Mouse (Mus musculus) liver, embryonic 14.5 days (tissue): ENCODE results near the gene Lexm. TPM values are rescaled to one million over a fixed set of nuclear protein-coding genes. Genes with fewer than 3 reads are reported as not detected.

Source experiments
- ATAC-seq: fragments of 200-750 bp; cut with Nextera tagmentation; 2 replicates; pipeline ENCODE4 v1.8.0; 2017; ENCODE audit warnings: moderate number of reproducible peaks, mild to moderate bottlenecking, moderate library complexity; ENCODE audit not compliant: insufficient read depth
- DNase-seq, 3 experiments: peaks; one replicate each; pipeline ENCODE4 v3.0.0-alpha.2; 2012 to 2013; ENCODE audit warnings: low read depth in 3 of 3, low spot score in 3 of 3
- H3K27ac ChIP-seq: fragments of 300-500 bp; sonication (generic); 2 replicates; pipeline ENCODE4 v1.5.1; 2014; ENCODE audit warnings: moderate library complexity, mild to moderate bottlenecking, control low read depth, inconsistent platforms
- H3K27me3 ChIP-seq: fragments of 300-500 bp; sonication (generic); 2 replicates; pipeline ENCODE4 v1.6.1; 2014; ENCODE audit warnings: mild to moderate bottlenecking, low read length, moderate library complexity; ENCODE audit not compliant: control insufficient read depth, insufficient read depth
- H3K36me3 ChIP-seq: fragments of 300-500 bp; sonication (generic); replicated peaks from 2 replicates; pipeline ENCODE4 v1.6.1; 2014; ENCODE audit warnings: low read depth; ENCODE audit not compliant: control insufficient read depth, insufficient read depth
- H3K4me1 ChIP-seq, 2 experiments: fragments of 200-500 bp in 1 of 2; fragments of 300-500 bp in 1 of 2; sonication (generic) in 1 of 2; replicated peaks; 2 replicates each; pipeline ENCODE4 v1.6.1; 2012 to 2014; ENCODE audit warnings: antibody characterized with exemption in 1 of 2, inconsistent platforms in 1 of 2, low read length in 1 of 2; ENCODE audit not compliant: control insufficient read depth in 2 of 2, insufficient read depth in 2 of 2
- H3K4me2 ChIP-seq: fragments of 300-500 bp; sonication (generic); 2 replicates; pipeline ENCODE4 v1.6.1; 2014; ENCODE audit warnings: low read depth, mild to moderate bottlenecking, control low read depth, moderate library complexity
- H3K4me3 ChIP-seq, 2 experiments: fragments of 200-500 bp in 1 of 2; fragments of 300-500 bp in 1 of 2; sonication (generic) in 1 of 2; 2 replicates each; pipeline ENCODE4 v1.5.1; 2012 to 2014; ENCODE audit warnings: low read depth in 2 of 2, low read length in 2 of 2, mild to moderate bottlenecking in 2 of 2, control low read depth in 1 of 2, inconsistent platforms in 1 of 2, moderate library complexity in 1 of 2; ENCODE audit not compliant: insufficient read depth in 1 of 2
- H3K9ac ChIP-seq: fragments of 300-500 bp; sonication (generic); replicated peaks from 2 replicates; pipeline ENCODE4 v1.6.1; 2014; ENCODE audit warnings: mild to moderate bottlenecking, control low read depth, moderate library complexity
- H3K9me3 ChIP-seq: fragments of 300-500 bp; sonication (generic); 2 replicates; pipeline ENCODE4 v1.6.1; 2016; ENCODE audit warnings: low read length, mixed read lengths; ENCODE audit not compliant: control insufficient read depth
- CTCF ChIP-seq: IDR thresholded peaks from 2 replicates; pipeline ENCODE4 v1.5.1; 2016; ENCODE audit warnings: antibody characterized with exemption, low read depth, control low read depth
- EP300 ChIP-seq: IDR thresholded peaks from 2 replicates; pipeline ENCODE4 v1.6.1; 2016; ENCODE audit warnings: antibody characterized with exemption, low read depth
- WGBS: fragments of 180-500 bp; shearing (Covaris S2); extraction: QIAGEN DNeasy Blood & Tissue Kit; methylation state at CpG from one replicate; pipeline ENCODE4 v1.1.7; 2014; ENCODE audit not compliant: insufficient replicate concordance; 5-methylcytosine and 5-hydroxymethylcytosine counted together
- polyA plus RNA-seq, 2 experiments: library from polyadenylated mRNA; depleted of rRNA in 1 of 2; stranded (reverse) in 1 of 2; unstranded in 1 of 2; fragments of >200 nt; fragmentation: Nextera tagmentation in 1 of 2; extraction: Ambion mirVana in 1 of 2; gene quantifications; 2 replicates each; pipeline versions ENCODE4 v1.2.1 to v1.2.3; 2012 to 2014

The Lexm gene
- polyA plus RNA-seq, 2 experiments, result 0.10 TPM; not detected in 1

GRCm38 (mm10) chr4:106633281-106634085, 16.4 kb upstream of the Lexm start:
- WGBS, result 40% methylated on average over 8 of the region's 8 CpGs
- no peak for ATAC-seq
- Histone ChIP-seq H3K9me3 (no peaks in the 10 kb centered on the region), H3K4me2 (no peak overlapping the region), H3K4me3 (no peak overlapping the region), H3K36me3 (no peaks in the 10 kb centered on the region), H3K27ac (no peak overlapping the region), H3K4me1 (0 out of 4 replicates have a peak, but pooled peaks cover 0 to 4% of the 10 kb centered on the region in 2 experiments), H3K9ac (no peak overlapping the region), H3K27me3 (no peaks in the 10 kb centered on the region)
- DNase-seq, result no peak
- no peak for TF ChIP-seq CTCF

DNA sequence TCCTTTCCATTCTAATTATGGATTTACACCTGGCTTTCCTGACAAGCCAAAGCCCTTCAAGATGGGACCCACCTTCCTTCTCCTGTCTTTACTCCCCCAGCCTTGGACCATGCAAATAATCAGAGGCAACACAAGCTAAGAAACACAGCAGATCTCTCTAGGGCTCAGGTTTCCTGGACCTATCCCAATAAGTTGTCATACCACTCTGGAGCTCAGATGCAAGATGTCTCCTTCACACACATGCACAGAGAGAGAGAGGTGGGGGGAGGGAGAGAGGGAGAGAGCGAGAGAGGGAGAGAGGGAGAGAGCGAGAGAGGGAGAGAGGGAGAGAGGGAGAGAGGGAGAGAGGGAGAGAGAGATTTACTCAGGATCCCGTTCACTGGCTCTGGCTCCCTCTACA, 15.3 kb upstream of the Lexm start:
- no peaks in the 10 kb centered on the region for H3K27me3 ChIP-seq
- H3K9me3 ChIP-seq, result no peaks in the 10 kb centered on the region
- H3K4me3 ChIP-seq, result no peak overlapping the region
- H3K9ac ChIP-seq, result no peak overlapping the region
- H3K27ac ChIP-seq, result no peak overlapping the region
- no peak overlapping the region for H3K4me2 ChIP-seq
- WGBS, result 56% methylated on average over 1 of the region's 3 CpGs
- no peak for DNase-seq
- TF ChIP-seq CTCF, result no peak
- TF ChIP-seq EP300, result no peak
- no peak for ATAC-seq
- H3K4me1 ChIP-seq, result 0 out of 4 replicates have a peak, but pooled peaks cover 0 to 4% of the 10 kb centered on the region in 2 experiments
- no peaks in the 10 kb centered on the region for H3K36me3 ChIP-seq

GRCm38 (mm10) chr4:106630333-106631220, 13.5 kb upstream of the Lexm start:
- no peak overlapping the region for H3K9ac ChIP-seq
- no peaks in the 10 kb centered on the region for H3K27me3 ChIP-seq
- ATAC-seq, result no peak
- DNase-seq, result peak; percentile 23 to 44 (median 39)
- H3K36me3 ChIP-seq, result no peaks in the 10 kb centered on the region
- no peak overlapping the region for H3K4me3 ChIP-seq
- no peak overlapping the region for H3K27ac ChIP-seq
- H3K4me1 ChIP-seq, result 0 out of 4 replicates have a peak, but pooled peaks cover 0 to 4% of the 10 kb centered on the region in 2 experiments
- H3K4me2 ChIP-seq, result no peak overlapping the region
- H3K9me3 ChIP-seq, result no peaks in the 10 kb centered on the region
- TF ChIP-seq CTCF (peak; percentile 84), EP300 (no peak)
- 32% methylated on average over 14 of the region's 14 CpGs for WGBS

DNA sequence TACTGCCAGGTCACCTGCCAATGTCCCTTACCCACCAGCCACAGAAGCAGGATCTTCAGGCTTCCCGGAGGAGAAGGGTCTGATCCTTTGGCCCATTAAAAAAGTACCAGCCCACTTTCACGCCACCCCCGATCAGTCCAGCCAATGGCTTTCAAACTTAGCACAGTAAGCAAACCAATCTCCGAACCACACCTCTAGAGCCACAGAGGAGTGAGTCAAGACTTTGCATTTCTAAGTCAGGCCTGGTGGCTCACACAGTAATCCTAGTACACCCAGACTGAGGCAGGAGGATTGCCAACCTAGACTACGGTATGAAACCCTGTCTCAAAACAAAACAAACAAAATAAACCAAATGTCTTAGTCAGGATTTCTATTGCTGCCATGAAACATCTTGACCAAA, 12.3 kb upstream of the Lexm start:
- 52% methylated on average over 5 of the region's 5 CpGs for WGBS
- H3K36me3 ChIP-seq, result no peaks in the 10 kb centered on the region
- H3K4me1 ChIP-seq, result 0 out of 4 replicates have a peak, but pooled peaks cover 0 to 4% of the 10 kb centered on the region in 2 experiments
- H3K27me3 ChIP-seq, result no peaks in the 10 kb centered on the region
- no peaks in the 10 kb centered on the region for H3K9me3 ChIP-seq
- ATAC-seq, result no peak
- H3K4me3 ChIP-seq, result no peak overlapping the region
- H3K27ac ChIP-seq, result no peak overlapping the region
- DNase-seq, result no peak
- TF ChIP-seq CTCF (no peak), EP300 (no peak)
- H3K9ac ChIP-seq, result no peak overlapping the region
- no peak overlapping the region for H3K4me2 ChIP-seq
